Comparison of ENCODE assay signal across 21 mouse cellular contexts in the genomic region with DNA sequence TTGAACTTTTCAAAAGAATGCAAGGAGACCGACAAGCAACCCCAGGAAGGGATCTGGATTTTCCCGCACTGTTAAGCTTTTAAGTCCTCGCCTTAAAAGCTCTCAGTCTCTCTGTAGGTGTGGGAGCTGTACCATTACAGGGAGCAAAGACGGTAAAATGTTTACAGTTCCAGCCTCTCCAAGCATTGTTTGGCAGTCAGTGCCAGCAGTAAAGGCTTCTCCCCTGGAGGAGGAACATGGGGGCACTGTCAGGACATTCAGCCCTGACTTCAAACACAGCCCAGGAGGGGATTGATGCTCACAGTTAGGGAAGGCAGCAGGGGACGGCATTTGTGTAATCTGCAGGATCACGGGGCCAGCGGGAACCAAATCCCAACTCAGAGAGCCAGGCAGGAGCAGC.
A peak's percentile ranks its signal among the peaks of the same experiment; 100 is the strongest.
DNase-seq lines count a peak whose midpoint lies in the region; ATAC-seq and TF ChIP-seq lines count a peak whose summit lies in the region.
"Had no signal": no experiment of that assay in that cellular context is flagged by ENCODE, and none has a peak within 500 bp of the region (broad histone marks: within the 10 kb centered on the region; RNA-seq: fewer than 3 reads in every experiment).

No protein-coding gene starts in this region.

- H3K27ac ChIP-seq in kidney, postnatal 0 days = no peak overlapping the region
- H3K27ac ChIP-seq in neural tube, embryonic 13.5 days (replicated peaks) = no peak overlapping the region
- H3K27ac ChIP-seq: embryonic facial prominence, embryonic 12.5 days; gastrocnemius, adult 2 months; heart, embryonic 15.5 days; hindbrain, postnatal 0 days; kidney, embryonic 15.5 days; layer of hippocampus, adult 2 months; liver, embryonic 12.5 days; lung, embryonic 15.5 days had no signal

- DNase-seq in kidney, postnatal 0 days (ENCODE audit: low spot score) = peak; percentile 1
- no peak for DNase-seq in kidney, adult 8-10 months
- peak; percentile 19 for DNase-seq in embryo, embryonic 10 days (ENCODE audit: low spot score)
- DNase-seq in forelimb bud, embryonic 11.5 days (ENCODE audit: low read depth, low spot score) = peak; percentile 28
- DNase-seq in heart, postnatal 14 days = no peak
- DNase-seq in right cerebral cortex, adult 2 months (ENCODE audit: low spot score in 2 of 2) = no peak
- DNase-seq in heart, postnatal 10 days = no peak
- DNase-seq: adrenal gland, postnatal 36 days; gastrocnemius, adult 2 months; heart, adult 18-20 months; thymus, postnatal 36 days had no signal

- H3K36me3 ChIP-seq in kidney, postnatal 0 days (ENCODE audit: insufficient read depth, low read length) = no peaks in the 10 kb centered on the region
- no peaks in the 10 kb centered on the region for H3K36me3 ChIP-seq in neural tube, embryonic 13.5 days
- H3K36me3 ChIP-seq: embryonic facial prominence, embryonic 12.5 days; heart, embryonic 15.5 days; kidney, embryonic 15.5 days; liver, embryonic 12.5 days; lung, embryonic 15.5 days had no signal

- H3K9ac ChIP-seq in kidney, postnatal 0 days (ENCODE audit: low read depth, low read length) = no peak overlapping the region
- no peak overlapping the region for H3K9ac ChIP-seq in neural tube, embryonic 13.5 days
- H3K9ac ChIP-seq: embryonic facial prominence, embryonic 12.5 days; heart, embryonic 15.5 days; kidney, embryonic 15.5 days; liver, embryonic 12.5 days; lung, embryonic 15.5 days had no signal

- no peaks in the 10 kb centered on the region for H3K4me1 ChIP-seq in kidney, postnatal 0 days (replicated peaks; ENCODE audit: insufficient read depth, low read length)
- H3K4me1 ChIP-seq in neural tube, embryonic 13.5 days (replicated peaks) = peaks cover 10% of the 10 kb centered on the region
- H3K4me1 ChIP-seq: heart, embryonic 15.5 days; kidney, embryonic 15.5 days; liver, embryonic 12.5 days; lung, embryonic 15.5 days had no signal

- no peak overlapping the region for H3K4me3 ChIP-seq in kidney, postnatal 0 days (replicated peaks; ENCODE audit: low read depth, low read length)
- H3K4me3 ChIP-seq in neural tube, embryonic 13.5 days = no peak overlapping the region
- H3K4me3 ChIP-seq: embryonic facial prominence, embryonic 12.5 days; gastrocnemius, adult 2 months; heart, embryonic 15.5 days; kidney, embryonic 15.5 days; layer of hippocampus, adult 2 months; liver, embryonic 12.5 days; lung, embryonic 15.5 days had no signal

- H3K4me2 ChIP-seq in kidney, postnatal 0 days (ENCODE audit: low read length) = no peak overlapping the region
- H3K4me2 ChIP-seq in neural tube, embryonic 13.5 days = peak overlapping the region; percentile 27; the same call in 1 of the 2 replicates
- H3K4me2 ChIP-seq: embryonic facial prominence, embryonic 12.5 days; heart, embryonic 15.5 days; kidney, embryonic 15.5 days; liver, embryonic 12.5 days; lung, embryonic 15.5 days had no signal

- ATAC-seq in kidney, postnatal 0 days (replicated peaks; ENCODE audit: low FRiP score, low read depth) = no peak
- no peak for ATAC-seq in neural tube, embryonic 13.5 days (ENCODE audit: low read depth)
- ATAC-seq: activated CD4-positive, CD25-positive, alpha-beta regulatory T cell, adult 4 months; CD4-positive, CD25-positive, alpha-beta regulatory T cell, adult 4 months; hindbrain, postnatal 0 days; liver, embryonic 12.5 days had no signal

- 4% methylated on average over 7 of the region's 7 CpGs for WGBS in kidney, postnatal 0 days
- WGBS in neural tube, embryonic 13.5 days = 4% methylated on average over 7 of the region's 7 CpGs

- no peaks in the 10 kb centered on the region for H3K9me3 ChIP-seq in kidney, postnatal 0 days (replicated peaks; ENCODE audit: low read length)
- no peaks in the 10 kb centered on the region for H3K9me3 ChIP-seq in neural tube, embryonic 13.5 days
- H3K9me3 ChIP-seq: embryonic facial prominence, embryonic 12.5 days; heart, embryonic 15.5 days; kidney, embryonic 15.5 days; liver, embryonic 12.5 days; lung, embryonic 15.5 days had no signal

- no peaks in the 10 kb centered on the region for H3K27me3 ChIP-seq in kidney, postnatal 0 days (ENCODE audit: insufficient read depth, low read length)
- H3K27me3 ChIP-seq in neural tube, embryonic 13.5 days = no peaks in the 10 kb centered on the region
- H3K27me3 ChIP-seq: embryonic facial prominence, embryonic 12.5 days; liver, embryonic 12.5 days; lung, embryonic 15.5 days had no signal

- intact Hi-C loops in heart, postnatal 14 days (cut with DNase I) = no loop called here
- intact Hi-C loops in heart, postnatal 10 days (cut with DNase I) = no loop called here

- no peak for TF ChIP-seq CTCF in kidney, postnatal 0 days (IDR thresholded peaks at IDR 0.05; ENCODE audit: low read depth)

Comparison
In these comparisons a context has a peak if more than half of its experiments do, and no peak if none do; other contexts are left out.
1. DNase-seq: peak in kidney, postnatal 0 days (single experiment), embryo, embryonic 10 days (single experiment) and forelimb bud, embryonic 11.5 days (single experiment); none in kidney, adult 8-10 months (0 of 2), heart, postnatal 14 days (0 of 2), right cerebral cortex, adult 2 months (0 of 2) and heart, postnatal 10 days (0 of 2).